Mouse (Mus musculus): Measurements from ENCODE around the gene Serpinb8. TPM values are rescaled to one million over a fixed set of nuclear protein-coding genes. Genes with fewer than 3 reads are reported as not detected.

Gene Serpinb8
- polyA plus RNA-seq, 1 experiment from 2014 or later: 0.41 TPM

DNA sequence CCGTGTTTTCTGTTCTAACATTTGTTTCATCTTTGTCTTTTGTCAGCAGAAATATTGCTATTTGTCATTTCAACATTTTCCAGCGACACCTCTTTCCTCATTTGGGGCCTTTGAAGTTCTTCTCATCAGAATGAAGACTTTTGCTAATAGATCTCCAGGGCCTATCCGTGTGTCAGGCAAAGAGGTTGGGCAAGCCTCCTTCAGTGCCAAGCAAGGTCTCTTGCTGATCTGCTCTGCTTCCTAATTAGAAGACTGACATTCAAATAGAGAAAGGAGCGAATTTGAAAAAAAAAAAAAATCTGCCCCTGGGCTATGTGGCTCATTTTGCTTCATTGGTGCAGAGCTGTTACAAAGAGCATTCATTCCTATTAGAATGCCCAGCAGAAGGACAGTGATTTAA, 32.2 kb downstream of the Serpinb8 start:
- no peak for ATAC-seq (ENCODE audit: low FRiP score)
- Histone ChIP-seq H3K4me2 (replicated peaks) (no peak overlapping the region), H3K9me3 (ENCODE audit: control insufficient read depth, low read length) (no peaks in the 10 kb centered on the region), H3K4me1 (replicated peaks; ENCODE audit: control insufficient read depth, insufficient read depth, low read length) (no peaks in the 10 kb centered on the region), H3K4me3 (replicated peaks; ENCODE audit: low read length) (no peak overlapping the region), H3K27me3 (ENCODE audit: control insufficient read depth, insufficient read depth, low read length) (no peaks in the 10 kb centered on the region), H3K9ac (no peak overlapping the region), H3K27ac (no peak overlapping the region), H3K36me3 (replicated peaks; ENCODE audit: control insufficient read depth, insufficient read depth) (no peaks in the 10 kb centered on the region)
- 70% methylated on average over 4 of the region's 4 CpGs for WGBS
- DNase-seq (ENCODE audit: low spot score): no peak

DNA sequence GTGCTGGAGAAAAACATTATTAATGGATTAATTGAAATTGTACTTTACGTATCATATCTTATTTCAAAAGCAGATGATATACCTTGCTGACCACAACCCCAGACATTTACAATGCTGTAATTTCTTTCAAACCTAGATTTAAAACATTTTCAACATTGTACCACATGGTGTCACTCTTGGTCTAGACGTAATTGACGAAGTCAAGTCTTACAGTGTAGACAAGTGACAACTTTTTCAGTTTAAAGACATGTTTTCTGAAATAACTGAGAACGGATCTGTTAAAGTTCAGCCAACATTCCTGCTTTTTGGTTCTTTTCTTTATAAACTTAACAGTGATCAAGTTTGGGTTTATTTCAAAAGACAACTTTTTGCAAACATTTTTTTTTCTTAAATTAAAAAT, 46.1 kb downstream of the Serpinb8 start:
- Histone ChIP-seq H3K27ac (no peak overlapping the region), H3K9ac (no peak overlapping the region), H3K27me3 (ENCODE audit: control insufficient read depth, insufficient read depth, low read length) (no peaks in the 10 kb centered on the region), H3K4me3 (replicated peaks; ENCODE audit: low read length) (no peak overlapping the region), H3K4me2 (replicated peaks) (no peak overlapping the region), H3K9me3 (ENCODE audit: control insufficient read depth, low read length) (peaks cover 3% of the 10 kb centered on the region; the same call in 1 of the 2 replicates), H3K36me3 (replicated peaks; ENCODE audit: control insufficient read depth, insufficient read depth) (no peaks in the 10 kb centered on the region), H3K4me1 (replicated peaks; ENCODE audit: control insufficient read depth, insufficient read depth, low read length) (no peaks in the 10 kb centered on the region)
- peak; percentile 88 for DNase-seq (ENCODE audit: low spot score)
- WGBS: 38% methylated on average over 4 of the region's 4 CpGs
- ATAC-seq (ENCODE audit: low FRiP score): 0 out of 2 replicates have a peak, but pooled peaks have one; percentile 46

DNA sequence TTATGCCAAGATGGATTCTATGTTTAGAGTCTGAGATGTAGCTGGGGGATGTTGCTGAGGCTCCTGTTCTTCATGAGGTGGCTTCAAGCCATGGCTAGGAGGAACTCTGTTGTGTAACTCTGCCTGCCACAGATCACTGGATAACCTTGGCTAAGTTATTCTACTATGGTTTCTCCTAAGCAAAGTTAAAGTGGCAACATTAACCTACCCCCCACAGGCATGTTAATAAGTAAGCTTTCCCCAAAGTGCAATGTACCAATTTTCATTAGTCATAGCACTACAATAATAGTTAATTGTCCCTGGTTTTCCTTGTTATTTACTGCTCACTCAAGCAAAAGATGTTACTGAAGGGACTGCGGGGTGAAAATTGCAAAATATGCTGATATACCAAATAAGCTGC, 48.2 kb downstream of the Serpinb8 start:
- no peak overlapping the region for H3K9ac ChIP-seq
- H3K4me3 ChIP-seq (replicated peaks; ENCODE audit: low read length): no peak overlapping the region
- no peak overlapping the region for H3K27ac ChIP-seq
- no peaks in the 10 kb centered on the region for H3K36me3 ChIP-seq (replicated peaks; ENCODE audit: control insufficient read depth, insufficient read depth)
- peaks cover 3% of the 10 kb centered on the region; the same call in 1 of the 2 replicates for H3K9me3 ChIP-seq (ENCODE audit: control insufficient read depth, low read length)
- DNase-seq (ENCODE audit: low spot score) (no peak), ATAC-seq (ENCODE audit: low FRiP score) (no peak)
- H3K27me3 ChIP-seq (ENCODE audit: control insufficient read depth, insufficient read depth, low read length): no peaks in the 10 kb centered on the region
- H3K4me2 ChIP-seq (replicated peaks): no peak overlapping the region
- no peaks in the 10 kb centered on the region for H3K4me1 ChIP-seq (replicated peaks; ENCODE audit: control insufficient read depth, insufficient read depth, low read length)
- WGBS: 63% methylated on average over 1 of the region's 1 CpGs

DNA sequence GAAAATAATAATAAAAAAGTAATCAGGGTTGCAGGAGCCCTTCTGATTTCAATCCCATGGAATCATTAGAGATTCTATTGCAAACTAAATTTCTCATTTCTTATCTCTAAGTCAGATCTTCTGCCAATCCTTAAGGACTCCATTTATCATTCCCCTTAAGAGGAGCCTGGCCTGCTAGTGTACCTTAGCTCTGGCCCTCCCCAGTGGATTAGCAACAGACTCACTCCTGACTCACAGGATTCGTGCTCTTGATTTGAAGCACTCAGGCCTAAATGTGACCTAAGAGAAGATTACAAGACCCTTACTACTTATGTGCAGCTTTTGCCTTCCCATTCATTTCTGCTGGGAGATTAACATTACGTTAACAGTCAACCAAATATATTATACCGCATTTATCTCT, 48.7 kb downstream of the Serpinb8 start:
- 91% methylated on average over 3 of the region's 3 CpGs for WGBS
- H3K36me3 ChIP-seq (replicated peaks; ENCODE audit: control insufficient read depth, insufficient read depth): no peaks in the 10 kb centered on the region
- DNase-seq (ENCODE audit: low spot score) (no peak), ATAC-seq (ENCODE audit: low FRiP score) (no peak)
- H3K9me3 ChIP-seq (ENCODE audit: control insufficient read depth, low read length): peaks cover 3% of the 10 kb centered on the region; the same call in 1 of the 2 replicates
- no peak overlapping the region for H3K4me3 ChIP-seq (replicated peaks; ENCODE audit: low read length)
- H3K9ac ChIP-seq: no peak overlapping the region
- H3K4me1 ChIP-seq (replicated peaks; ENCODE audit: control insufficient read depth, insufficient read depth, low read length): no peaks in the 10 kb centered on the region
- H3K27ac ChIP-seq: no peak overlapping the region
- H3K27me3 ChIP-seq (ENCODE audit: control insufficient read depth, insufficient read depth, low read length): no peaks in the 10 kb centered on the region
- H3K4me2 ChIP-seq (replicated peaks): no peak overlapping the region

DNA sequence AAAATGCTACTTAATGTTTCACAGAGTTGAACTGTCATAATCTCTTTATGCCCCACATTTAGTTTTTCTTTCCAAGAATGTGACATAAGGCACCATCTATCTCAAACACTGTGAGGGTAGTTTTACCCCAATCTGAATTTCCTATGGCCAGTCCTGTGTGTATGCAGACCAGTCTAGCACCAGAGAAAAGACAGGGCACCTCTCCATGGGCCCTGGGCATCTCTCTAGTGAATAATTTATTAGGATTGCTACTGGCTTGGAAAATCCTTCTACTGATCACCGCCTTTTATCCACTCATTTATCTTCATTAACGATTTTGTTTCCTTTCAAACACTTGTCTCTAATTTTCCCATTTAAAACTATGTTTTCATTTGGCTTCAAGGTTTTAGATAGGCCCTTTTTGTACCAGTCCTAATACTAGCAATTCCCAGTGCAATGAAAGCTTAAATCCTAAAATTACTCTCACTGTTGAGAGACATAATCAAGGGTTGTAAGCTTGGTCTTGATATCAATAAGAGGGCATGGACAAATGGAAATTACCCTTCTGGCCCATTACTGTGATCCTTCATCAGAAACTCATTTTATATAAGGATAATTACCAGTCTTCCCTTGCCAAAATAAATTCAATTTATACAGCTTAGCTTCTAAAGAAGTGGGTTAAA, 52.8 kb downstream of the Serpinb8 start:
- no peak for DNase-seq (ENCODE audit: low spot score)
- no peak overlapping the region for H3K4me2 ChIP-seq (replicated peaks)
- no peaks in the 10 kb centered on the region for H3K4me1 ChIP-seq (replicated peaks; ENCODE audit: control insufficient read depth, insufficient read depth, low read length)
- H3K4me3 ChIP-seq (replicated peaks; ENCODE audit: low read length): no peak overlapping the region
- peaks cover 3% of the 10 kb centered on the region; the same call in 1 of the 2 replicates for H3K9me3 ChIP-seq (ENCODE audit: control insufficient read depth, low read length)
- no peaks in the 10 kb centered on the region for H3K36me3 ChIP-seq (replicated peaks; ENCODE audit: control insufficient read depth, insufficient read depth)
- 82% methylated on average over 2 of the region's 2 CpGs for WGBS
- no peak for ATAC-seq (ENCODE audit: low FRiP score)
- no peak overlapping the region for H3K27ac ChIP-seq
- H3K27me3 ChIP-seq (ENCODE audit: control insufficient read depth, insufficient read depth, low read length): no peaks in the 10 kb centered on the region
- no peak overlapping the region for H3K9ac ChIP-seq

DNA sequence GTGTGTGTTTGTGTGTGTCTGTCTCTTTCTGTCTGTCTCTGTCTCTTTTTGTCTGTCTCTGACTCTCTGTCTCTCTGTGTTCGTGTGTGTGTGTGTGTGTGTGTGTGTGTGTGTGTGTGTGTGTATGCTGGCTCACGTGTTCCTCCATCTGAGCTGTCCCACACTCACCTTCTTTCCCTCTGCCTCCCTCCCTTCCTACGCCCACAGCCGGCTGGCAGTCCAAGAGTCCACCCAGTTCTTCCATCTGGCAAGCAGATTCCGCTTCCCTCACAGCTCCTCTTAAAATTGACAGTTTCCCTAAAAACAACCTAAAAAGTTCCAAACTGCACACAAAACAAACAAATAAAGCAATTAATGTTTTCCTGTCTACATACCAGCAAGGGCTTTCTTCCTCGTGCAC, 55.3 kb downstream of the Serpinb8 start:
- H3K27ac ChIP-seq: no peak overlapping the region
- whole genome bisulfite sequencing: 82% methylated on average over 6 of the region's 6 CpGs
- DNase-seq (ENCODE audit: low spot score) (no peak), ATAC-seq (ENCODE audit: low FRiP score) (no peak)
- H3K9ac ChIP-seq: no peak overlapping the region
- H3K4me3 ChIP-seq (replicated peaks; ENCODE audit: low read length): no peak overlapping the region
- no peaks in the 10 kb centered on the region for H3K9me3 ChIP-seq (ENCODE audit: control insufficient read depth, low read length)
- H3K4me2 ChIP-seq (replicated peaks): no peak overlapping the region
- H3K36me3 ChIP-seq (replicated peaks; ENCODE audit: control insufficient read depth, insufficient read depth): no peaks in the 10 kb centered on the region
- H3K27me3 ChIP-seq (ENCODE audit: control insufficient read depth, insufficient read depth, low read length): no peaks in the 10 kb centered on the region
- H3K4me1 ChIP-seq (replicated peaks; ENCODE audit: control insufficient read depth, insufficient read depth, low read length): no peaks in the 10 kb centered on the region

DNA sequence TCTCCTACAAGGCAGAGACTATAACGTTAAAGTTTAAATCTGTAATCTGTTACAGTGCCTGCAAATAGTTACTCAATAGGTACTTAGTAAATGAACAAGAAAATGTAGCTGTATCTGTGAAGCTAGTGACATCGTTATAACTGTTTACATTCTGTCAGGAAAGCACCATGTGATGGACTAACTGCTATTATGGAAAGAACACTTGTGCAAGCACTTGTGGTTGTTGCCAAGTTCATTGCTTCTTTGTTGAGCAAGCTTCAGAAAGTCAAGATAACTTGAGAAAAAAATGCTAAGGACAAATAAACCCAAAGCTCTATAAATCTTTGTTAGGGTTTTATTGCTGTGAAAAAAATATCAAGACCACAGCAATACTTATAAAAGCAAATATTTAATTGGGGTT, 67.9 kb downstream of the Serpinb8 start:
- H3K9me3 ChIP-seq (ENCODE audit: control insufficient read depth, low read length): no peaks in the 10 kb centered on the region
- no peaks in the 10 kb centered on the region for H3K4me1 ChIP-seq (replicated peaks; ENCODE audit: control insufficient read depth, insufficient read depth, low read length)
- H3K4me3 ChIP-seq (replicated peaks; ENCODE audit: low read length): no peak overlapping the region
- no peaks in the 10 kb centered on the region for H3K36me3 ChIP-seq (replicated peaks; ENCODE audit: control insufficient read depth, insufficient read depth)
- H3K4me2 ChIP-seq (replicated peaks): no peak overlapping the region
- no peak for ATAC-seq (ENCODE audit: low FRiP score)
- H3K9ac ChIP-seq: no peak overlapping the region
- WGBS: 92% methylated on average over 2 of the region's 2 CpGs
- no peak overlapping the region for H3K27ac ChIP-seq
- DNase-seq (ENCODE audit: low spot score): no peak
- no peaks in the 10 kb centered on the region for H3K27me3 ChIP-seq (ENCODE audit: control insufficient read depth, insufficient read depth, low read length)

Other genes with a start within 250 kb of the Serpinb8 start
- gene Serpinb11, start 228.8 kb upstream of the Serpinb8 start, polyA plus RNA-seq (2014; fragmentation: Nextera tagmentation; extraction: Ambion mirVana): not detected in 2 replicates
- gene Serpinb7, start 190.4 kb upstream of the Serpinb8 start, polyA plus RNA-seq (2014; fragmentation: Nextera tagmentation; extraction: Ambion mirVana): 0.25 TPM in 1 of 2 replicates, not detected in the other
- 0.23 TPM in 1 of 2 replicates, not detected in the other for gene Serpinb2, start 78.6 kb upstream of the Serpinb8 start, polyA plus RNA-seq (2014; fragmentation: Nextera tagmentation; extraction: Ambion mirVana)

Data from hindbrain, embryonic 14.5 days (tissue).